Mouse (Mus musculus) stomach, postnatal 0 days (tissue): ENCODE data around the gene Rnf19b.

ENCODE experiments used
- CTCF ChIP-seq: IDR thresholded peaks from 2 replicates; pipeline ENCODE4 v1.5.1; 2016; ENCODE audit warnings: antibody characterized with exemption, low read depth, mild to moderate bottlenecking, moderate library complexity
- EP300 ChIP-seq: optimal IDR thresholded peaks from 2 replicates; pipeline ENCODE3; 2016; ENCODE audit warnings: antibody characterized with exemption

DNA sequence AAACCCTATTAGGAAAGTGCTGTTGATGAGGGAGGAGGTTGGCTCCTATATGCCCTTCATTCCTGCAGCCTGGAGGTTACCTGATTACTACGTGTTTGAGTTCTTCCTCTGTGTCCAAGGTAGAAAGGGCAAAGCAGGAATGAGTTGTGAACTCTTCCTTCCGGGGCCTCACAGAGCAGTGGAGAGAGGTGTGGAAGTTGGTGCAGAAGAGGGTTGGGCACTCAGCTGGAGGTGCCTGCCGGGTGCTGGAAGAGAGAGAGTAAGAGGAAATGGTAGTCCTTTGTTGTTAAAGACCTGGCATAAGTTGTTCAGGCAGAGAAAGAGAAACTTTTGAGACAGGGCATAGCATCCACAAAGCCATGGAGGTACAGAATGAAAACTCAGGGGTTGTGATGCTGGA lies 23.9 kb downstream of the Rnf19b start:
- TF ChIP-seq CTCF (no peak), EP300 (no peak)
